Mouse (Mus musculus) liver, postnatal 0 days (tissue): ENCODE measurements around the gene Ddx23. TPM values are rescaled to one million over a fixed set of nuclear protein-coding genes. Genes with fewer than 3 reads are reported as not detected.

Experiments
- ATAC-seq: fragments of 200-750 bp; cut with Nextera tagmentation; 2 replicates; pipeline ENCODE4 v1.8.0; 2017; ENCODE audit warnings: mild to moderate bottlenecking, moderate library complexity
- DNase-seq: peaks from one replicate; pipeline ENCODE4 v3.0.0-alpha.2; 2016
- H3K27ac ChIP-seq: fragments of 300-500 bp; sonication (generic); 2 replicates; pipeline ENCODE4 v1.5.1; 2014; ENCODE audit warnings: antibody characterized with exemption, moderate library complexity, mild to moderate bottlenecking, low read depth
- H3K27me3 ChIP-seq: fragments of 300-500 bp; sonication (generic); 2 replicates; pipeline ENCODE4 v1.6.1; 2014; ENCODE audit warnings: low read length, control low read depth, mixed read lengths; ENCODE audit not compliant: insufficient read depth
- H3K36me3 ChIP-seq: fragments of 300-500 bp; sonication (generic); replicated peaks from 2 replicates; pipeline ENCODE4 v1.6.1; 2014; ENCODE audit warnings: mild to moderate bottlenecking, control low read depth, low read length, moderate library complexity, mixed read lengths; ENCODE audit not compliant: insufficient read depth
- H3K4me1 ChIP-seq: fragments of 300-500 bp; sonication (generic); 2 replicates; pipeline ENCODE4 v1.6.1; 2014; ENCODE audit warnings: antibody characterized with exemption, mild to moderate bottlenecking, control low read depth; ENCODE audit not compliant: insufficient read depth
- H3K4me2 ChIP-seq: fragments of 300-500 bp; sonication (generic); 2 replicates; pipeline ENCODE4 v1.6.1; 2014; ENCODE audit warnings: low read depth, mild to moderate bottlenecking, low read length, moderate library complexity, mixed read lengths
- H3K4me3 ChIP-seq: fragments of 300-500 bp; sonication (generic); 2 replicates; pipeline ENCODE4 v1.5.1; 2014; ENCODE audit warnings: low read depth, low read length
- H3K9ac ChIP-seq: fragments of 300-500 bp; sonication (generic); replicated peaks from 2 replicates; pipeline ENCODE4 v1.6.1; 2014; ENCODE audit warnings: mild to moderate bottlenecking, moderate library complexity
- H3K9me3 ChIP-seq: fragments of 300-500 bp; sonication (generic); 2 replicates; pipeline ENCODE4 v1.6.1; 2016; ENCODE audit warnings: mild to moderate bottlenecking, control low read depth, low read length, mixed read lengths
- CTCF ChIP-seq: sonication (generic); IDR thresholded peaks from 2 replicates; pipeline ENCODE4 v1.5.1; 2016; ENCODE audit warnings: antibody characterized with exemption, low read depth
- EP300 ChIP-seq: IDR thresholded peaks from 2 replicates; pipeline ENCODE4 v1.6.1; 2016; ENCODE audit warnings: antibody characterized with exemption, low read depth, mild to moderate bottlenecking
- WGBS: fragments of 180-500 bp; shearing (Covaris S2); extraction: QIAGEN DNeasy Blood & Tissue Kit; methylation state at CpG from one replicate; pipeline ENCODE4 v1.1.7; 2014; ENCODE audit not compliant: insufficient replicate concordance; 5-methylcytosine and 5-hydroxymethylcytosine counted together
- polyA plus RNA-seq: library from polyadenylated mRNA; unstranded; fragments of >200 nt; fragmentation: Nextera tagmentation; extraction: Ambion mirVana; gene quantifications from 2 replicates; pipeline ENCODE4 v1.2.1, GENCODE M21; 2015

The Ddx23 gene
- polyA plus RNA-seq, 1 experiment from 2014 or later, result 9.2 TPM

DNA sequence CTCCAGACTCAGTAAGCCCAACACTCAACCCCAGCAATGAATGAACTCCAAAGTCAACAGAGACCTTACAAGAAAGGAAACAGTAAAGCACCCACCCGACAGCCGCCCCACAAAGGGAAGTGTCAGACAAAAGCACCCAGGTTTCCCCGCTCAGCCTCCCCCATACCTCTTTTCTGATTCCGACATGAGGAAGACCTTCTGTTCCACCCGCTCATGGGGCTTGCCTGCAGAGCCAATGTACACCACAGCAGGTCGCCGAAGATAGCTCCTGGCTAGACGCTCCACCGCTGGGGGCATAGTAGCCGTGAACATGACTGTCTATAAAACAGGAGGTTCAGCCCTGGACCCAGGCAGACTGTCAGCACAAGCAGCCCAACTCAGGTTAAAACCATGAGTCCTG lies 15.4 kb downstream of the Ddx23 start:
- no peak for TF ChIP-seq CTCF
- TF ChIP-seq EP300, result no peak
- no peak overlapping the region for H3K9ac ChIP-seq
- WGBS, result 89% methylated on average over 10 of the region's 10 CpGs
- no peaks in the 10 kb centered on the region for H3K4me1 ChIP-seq
- peaks cover 76% of the 10 kb centered on the region for H3K36me3 ChIP-seq
- no peaks in the 10 kb centered on the region for H3K9me3 ChIP-seq
- no peak overlapping the region for H3K27ac ChIP-seq
- H3K27me3 ChIP-seq, result no peaks in the 10 kb centered on the region
- H3K4me3 ChIP-seq, result no peak overlapping the region
- DNase-seq (no peak), ATAC-seq (no peak)
- no peak overlapping the region for H3K4me2 ChIP-seq

DNA sequence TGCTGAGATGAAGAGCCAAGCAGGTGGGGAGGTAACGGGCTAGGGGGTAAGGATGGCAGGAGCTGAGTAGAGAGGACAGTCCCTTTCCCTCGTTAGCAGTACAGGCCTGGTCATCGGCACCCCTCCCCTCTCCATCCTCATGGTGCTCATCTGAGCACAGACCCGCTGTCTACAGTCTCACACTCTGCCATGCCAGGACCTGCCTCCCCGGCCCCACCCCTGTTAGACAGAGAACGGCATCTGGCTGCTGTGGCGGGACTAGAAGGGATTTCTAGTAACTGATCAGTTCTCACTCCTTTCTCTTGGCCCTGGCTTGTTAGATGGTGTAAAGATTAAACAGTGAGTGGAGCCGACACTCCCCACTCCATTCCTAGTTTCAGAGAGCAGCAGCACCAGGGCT lies 16.0 kb downstream of the Ddx23 start:
- Histone ChIP-seq H3K36me3 (peaks cover 70% of the 10 kb centered on the region), H3K9ac (no peak overlapping the region), H3K4me1 (no peaks in the 10 kb centered on the region), H3K27ac (no peak overlapping the region), H3K27me3 (no peaks in the 10 kb centered on the region), H3K4me2 (no peak overlapping the region), H3K9me3 (no peaks in the 10 kb centered on the region), H3K4me3 (no peak overlapping the region)
- no peak for ATAC-seq
- 86% methylated on average over 8 of the region's 8 CpGs for WGBS
- no peak for DNase-seq
- TF ChIP-seq CTCF (no peak), EP300 (no peak)

DNA sequence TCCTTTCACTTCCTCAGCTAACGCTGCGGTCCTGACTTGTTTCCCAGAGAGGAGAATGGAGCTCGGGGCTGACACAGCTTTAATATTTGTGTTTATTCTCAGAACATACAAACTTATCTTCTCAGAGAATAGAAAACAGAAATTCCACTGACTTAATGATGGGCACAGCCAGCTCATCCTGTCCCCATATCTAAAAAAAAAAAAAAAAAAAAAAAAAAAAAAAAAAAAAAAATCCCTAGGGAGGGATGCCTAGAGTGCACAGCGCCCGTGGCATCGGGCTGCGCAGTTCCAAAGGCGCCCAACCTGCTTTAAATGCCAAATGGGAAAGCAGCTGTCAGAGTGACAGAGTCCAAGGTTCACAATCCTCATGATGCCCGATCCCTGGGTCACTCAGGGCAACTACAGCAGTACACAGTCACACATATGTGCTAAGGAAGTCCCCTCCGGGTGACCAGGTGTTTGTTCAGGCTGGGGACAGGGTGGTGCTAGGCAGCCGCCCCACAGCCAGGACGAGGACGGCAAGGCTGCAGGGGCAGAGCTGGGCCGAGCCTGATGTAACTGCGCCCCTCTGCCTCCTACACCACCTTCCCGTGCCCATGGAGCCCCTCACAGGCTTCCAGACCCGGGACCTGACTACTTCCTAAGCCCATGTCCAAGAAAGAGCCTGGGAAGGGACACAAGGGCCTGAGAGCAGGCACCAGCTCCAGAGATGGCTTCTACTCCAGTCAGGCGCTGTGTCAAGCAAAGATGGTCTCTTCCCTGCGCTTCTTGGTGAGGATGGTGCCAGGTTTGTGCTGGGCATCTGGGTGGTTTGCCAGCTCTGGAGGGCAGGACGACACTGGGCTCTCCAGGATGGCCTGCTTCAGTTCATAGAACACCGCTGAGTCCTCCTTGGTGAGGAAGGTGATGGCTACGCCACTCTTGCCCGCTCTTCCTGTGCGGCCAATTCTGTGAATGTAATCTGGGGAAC lies 17.4 kb downstream of the Ddx23 start:
- no peak for DNase-seq
- Histone ChIP-seq H3K4me3 (no peak overlapping the region), H3K27ac (no peak overlapping the region), H3K4me1 (no peaks in the 10 kb centered on the region), H3K9me3 (no peaks in the 10 kb centered on the region), H3K4me2 (no peak overlapping the region), H3K9ac (no peak overlapping the region), H3K36me3 (peaks cover 56% of the 10 kb centered on the region), H3K27me3 (0 out of 2 replicates have a peak, but pooled peaks cover 6% of the 10 kb centered on the region)
- 85% methylated on average over 24 of the region's 24 CpGs for WGBS
- TF ChIP-seq EP300 (no peak), CTCF (no peak)
- peak; percentile 73 for ATAC-seq

DNA sequence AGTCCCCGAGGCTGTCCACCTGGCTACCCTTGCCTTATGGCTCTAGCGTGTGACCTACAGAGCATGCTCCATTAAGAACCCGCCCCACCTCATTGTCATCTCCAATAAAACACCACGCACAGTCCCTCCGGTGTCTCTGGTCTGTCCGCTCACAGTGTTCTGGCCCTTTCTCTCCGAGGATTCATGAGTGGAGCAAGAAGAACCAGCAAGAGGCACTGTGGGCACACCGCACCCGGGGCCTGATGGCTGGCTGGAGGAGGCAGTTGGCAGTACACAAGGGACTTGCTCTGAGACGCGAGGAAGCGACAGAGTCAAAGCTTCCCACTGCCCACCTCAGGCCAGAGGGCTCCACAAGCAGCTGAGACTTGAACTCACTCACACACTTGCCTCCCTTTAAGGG lies 18.3 kb downstream of the Ddx23 start:
- Histone ChIP-seq H3K4me2 (no peak overlapping the region), H3K9me3 (no peaks in the 10 kb centered on the region), H3K4me1 (no peaks in the 10 kb centered on the region), H3K27ac (no peak overlapping the region), H3K4me3 (no peak overlapping the region), H3K27me3 (peaks cover 9% of the 10 kb centered on the region; the same call in 1 of the 2 replicates), H3K36me3 (peaks cover 47% of the 10 kb centered on the region), H3K9ac (no peak overlapping the region)
- DNase-seq (no peak), ATAC-seq (no peak)
- TF ChIP-seq EP300 (no peak), CTCF (no peak)
- WGBS, result 90% methylated on average over 12 of the region's 12 CpGs

DNA sequence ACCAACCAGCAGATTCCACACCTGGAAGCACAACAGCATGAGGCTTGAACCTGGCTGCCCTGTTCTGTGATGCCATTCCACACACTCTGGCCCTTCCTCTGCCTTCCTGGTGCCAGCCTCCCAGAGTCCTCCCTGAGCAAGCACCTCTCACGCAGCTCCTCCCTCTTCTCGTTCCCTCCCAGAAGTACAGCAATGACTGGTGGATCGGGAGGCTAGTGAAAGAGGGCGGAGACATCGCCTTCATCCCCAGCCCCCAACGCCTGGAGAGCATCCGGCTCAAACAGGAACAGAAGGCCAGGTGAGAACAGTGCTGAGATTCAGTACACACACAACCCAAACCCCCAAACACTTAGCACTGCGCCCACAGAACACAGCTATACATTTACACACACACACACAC lies 22.5 kb downstream of the Ddx23 start:
- TF ChIP-seq CTCF (no peak), EP300 (no peak)
- ATAC-seq (peak; percentile 47; the same call in 1 of the 2 replicates), DNase-seq (no peak)
- Histone ChIP-seq H3K36me3 (peaks cover 8% of the 10 kb centered on the region), H3K27me3 (peaks cover 41% of the 10 kb centered on the region), H3K9me3 (no peaks in the 10 kb centered on the region), H3K4me3 (no peak overlapping the region), H3K27ac (no peak overlapping the region), H3K9ac (no peak overlapping the region), H3K4me1 (peaks cover under 1% of the 10 kb centered on the region; the same call in 1 of the 2 replicates), H3K4me2 (no peak overlapping the region)
- 24% methylated on average over 8 of the region's 8 CpGs for WGBS

DNA sequence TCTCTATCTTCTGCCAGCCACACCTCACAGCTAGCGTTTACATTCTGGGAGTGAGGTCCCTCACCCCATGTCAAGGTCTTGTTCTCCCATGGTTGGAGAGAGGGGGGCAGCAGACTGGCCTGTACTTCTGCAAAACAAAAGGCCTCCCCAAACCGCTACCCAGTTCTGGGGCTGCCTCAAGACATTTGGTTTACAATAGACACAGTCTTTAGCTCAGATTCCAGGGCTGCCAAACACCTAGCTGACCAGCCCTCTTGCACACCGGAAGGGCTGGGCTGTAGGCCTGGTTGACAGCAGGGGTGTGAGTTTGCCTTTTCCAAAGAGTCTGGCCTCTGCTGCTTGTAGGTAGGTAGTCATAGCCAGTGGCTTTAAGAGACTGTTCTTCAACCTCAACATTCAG lies 25.5 kb downstream of the Ddx23 start:
- Histone ChIP-seq H3K27ac (no peak overlapping the region), H3K4me2 (no peak overlapping the region), H3K9ac (no peak overlapping the region), H3K4me1 (peaks cover 16% of the 10 kb centered on the region), H3K27me3 (peaks cover 71% of the 10 kb centered on the region), H3K9me3 (no peaks in the 10 kb centered on the region), H3K4me3 (no peak overlapping the region), H3K36me3 (no peaks in the 10 kb centered on the region)
- DNase-seq, result no peak
- no peak for ATAC-seq
- 47% methylated on average over 3 of the region's 3 CpGs for WGBS
- TF ChIP-seq EP300 (no peak), CTCF (no peak)
